Mouse (Mus musculus) ES-E14 (cell line): ENCODE measurements around the gene Gm9008. TPM values are rescaled to one million over a fixed set of nuclear protein-coding genes. Genes with fewer than 3 reads are reported as not detected.
"Not testable (repeated sequence)": the region's sequence is repeated elsewhere in the genome, so short reads cannot be mapped to it uniquely, and the experiment has no call there.

Source experiments
- DNase-seq: peaks from one replicate; pipeline ENCODE4 v3.0.0-alpha.2; 2013; ENCODE audit warnings: low read depth, low spot score
- H3K27ac ChIP-seq: 2 replicates; pipeline ENCODE4 v1.5.1; 2012; ENCODE audit warnings: low read depth, mild to moderate bottlenecking, low read length, moderate library complexity, mixed read lengths; ENCODE audit not compliant: poor library complexity, insufficient read depth, severe bottlenecking
- H3K36me3 ChIP-seq: 2 replicates; pipeline ENCODE4 v1.6.1; 2012; ENCODE audit warnings: mild to moderate bottlenecking, low read length, moderate library complexity, mixed read lengths; ENCODE audit not compliant: control insufficient read depth, poor library complexity, insufficient read depth, severe bottlenecking
- H3K4me1 ChIP-seq, 2 experiments: fragments of 150-350 bp in 1 of 2; sonication (generic) in 1 of 2; 2 replicates each; pipeline ENCODE4 v1.6.1; 2012; ENCODE audit warnings: low read length in 2 of 2, mild to moderate bottlenecking in 1 of 2, mixed read lengths in 1 of 2; ENCODE audit not compliant: control insufficient read depth in 2 of 2, insufficient read depth in 2 of 2, poor library complexity in 1 of 2
- H3K4me3 ChIP-seq, 2 experiments: fragments of 150-350 bp in 1 of 2; sonication (generic) in 1 of 2; 2 replicates each; pipeline ENCODE4 v1.5.1; 2012; ENCODE audit warnings: low read length in 2 of 2, low read depth in 1 of 2, mild to moderate bottlenecking in 1 of 2, mixed read lengths in 1 of 2; ENCODE audit not compliant: insufficient read depth in 1 of 2, poor library complexity in 1 of 2, severe bottlenecking in 1 of 2
- H3K9ac ChIP-seq: 2 replicates; pipeline ENCODE4 v1.6.1; 2012; ENCODE audit warnings: low read depth, mild to moderate bottlenecking, low read length, mixed read lengths; ENCODE audit not compliant: poor library complexity, insufficient read depth, severe bottlenecking
- H3K9me3 ChIP-seq: fragments of 150-350 bp; sonication (generic); 2 replicates; pipeline ENCODE4 v1.6.1; 2012; ENCODE audit warnings: low read depth, mild to moderate bottlenecking, low read length; ENCODE audit not compliant: control insufficient read depth, insufficient read depth
- CHD2 ChIP-seq: IDR thresholded peaks from 2 replicates; pipeline ENCODE4 v1.6.1; 2014; ENCODE audit warnings: mild to moderate bottlenecking, low read depth, low read length, inconsistent platforms
- HCFC1 ChIP-seq: IDR thresholded peaks from 2 replicates; pipeline ENCODE4 v1.6.1; 2012; ENCODE audit warnings: low read length, inconsistent platforms, borderline replicate concordance; ENCODE audit not compliant: insufficient read depth
- MAFK ChIP-seq: IDR thresholded peaks from 2 replicates; pipeline ENCODE4 v1.6.1; 2014; ENCODE audit warnings: mild to moderate bottlenecking, low read depth, low read length, inconsistent platforms; ENCODE audit not compliant: insufficient read depth
- ZC3H11A ChIP-seq: IDR thresholded peaks from 2 replicates; pipeline ENCODE4 v1.6.1; 2012; ENCODE audit warnings: low read depth, mild to moderate bottlenecking, inconsistent platforms, low read length, borderline replicate concordance
- ZNF384 ChIP-seq: IDR thresholded peaks from 2 replicates; pipeline ENCODE4 v1.6.1; 2012; ENCODE audit warnings: low read depth, low read length, inconsistent platforms
- in situ Hi-C, 2 experiments: fragments of 600-800 bp; cut with MboI; formaldehyde crosslinking; loops; one replicate each; pipeline ENCODE4 v1.15.1; 2025; ENCODE audit warnings: low sequenced_read_pairs in 2 of 2, inconsistent platforms in 1 of 2; ENCODE audit not compliant: unreplicated experiment in 2 of 2
- total RNA-seq: library from RNA; depleted of rRNA; stranded (reverse); fragments of 300-350 nt; gene quantifications from 2 replicates; pipeline ENCODE4 v1.2.3, GENCODE M21; 2012; rRNA removed

Gene Gm9008
- 9.8 and 10.8 TPM in 2 replicates for total RNA-seq

- H3K9ac ChIP-seq, H3K9me3 ChIP-seq, H3K27ac ChIP-seq, H3K4me1 ChIP-seq, in situ Hi-C loops, DNase-seq, H3K36me3 ChIP-seq: not testable (repeated sequence)
- peak within 1 kb of the TSS in 1 of 2 experiments; percentile 25; a peak in 1 of 4 replicates for H3K4me3 ChIP-seq
Measured at GRCm38 (mm10) chr6:76497054-76497835, at the start of gene Gm9008. Gene Gm9008, minus strand, starts transcription at chr6:76497784.

GRCm38 (mm10) chr6:76521975-76522641 lies 24.5 kb upstream of the Gm9008 start:
- no peak for DNase-seq
- H3K27ac ChIP-seq = no peak overlapping the region
- no peaks in the 10 kb centered on the region for H3K4me1 ChIP-seq
- no peak overlapping the region for H3K9ac ChIP-seq
- no peaks in the 10 kb centered on the region for H3K36me3 ChIP-seq
- no peak overlapping the region for H3K4me3 ChIP-seq
- no peak for TF ChIP-seq MAFK
- no peak for TF ChIP-seq ZNF384
- H3K9me3 ChIP-seq = no peaks in the 10 kb centered on the region
- in situ Hi-C loops = no loop called here

- DNase-seq = no peak
- Histone ChIP-seq H3K9me3 (no peaks in the 10 kb centered on the region), H3K4me1 (no peaks in the 10 kb centered on the region), H3K36me3 (no peaks in the 10 kb centered on the region), H3K27ac (no peak overlapping the region), H3K9ac (no peak overlapping the region), H3K4me3 (no peak overlapping the region)
- no peak for TF ChIP-seq ZC3H11A
- TF ChIP-seq HCFC1 = no peak
- no peak for TF ChIP-seq MAFK
- no peak for TF ChIP-seq ZNF384
- in situ Hi-C loops = no loop called here
Measured at GRCm38 (mm10) chr6:76510200-76510599, 12.6 kb upstream of the Gm9008 start.

GRCm38 (mm10) chr6:76496335-76496734 lies 1.2 kb downstream of the Gm9008 start:
- H3K4me3 ChIP-seq = not testable (repeated sequence)

GRCm38 (mm10) chr6:76468194-76468593 lies 29.4 kb downstream of the Gm9008 start:
- Histone ChIP-seq H3K27ac (no peak overlapping the region), H3K9ac (no peak overlapping the region), H3K36me3 (no peaks in the 10 kb centered on the region), H3K4me1 (no peaks in the 10 kb centered on the region), H3K4me3 (no peak overlapping the region), H3K9me3 (no peaks in the 10 kb centered on the region)
- TF ChIP-seq ZC3H11A (no peak), HCFC1 (no peak), MAFK (no peak), ZNF384 (no peak), CHD2 (no peak)
- in situ Hi-C loops = no loop called here
- DNase-seq = no peak

More at GRCm38 (mm10) chr6:76496335-76496734, 1.2 kb downstream of the Gm9008 start:
- H3K27ac ChIP-seq, DNase-seq, in situ Hi-C loops, H3K9me3 ChIP-seq, H3K36me3 ChIP-seq, H3K4me1 ChIP-seq, H3K9ac ChIP-seq: not testable (repeated sequence)
